Mouse (Mus musculus): ENCODE results near the gene Aurkb.

- TF ChIP-seq TAL1 (IDR thresholded peaks at IDR 0.05; ENCODE audit: low read length) (no peak), GATA1 (IDR thresholded peaks at IDR 0.05; ENCODE audit: low read length) (no peak)
Observed at GRCm38 (mm10) chr11:69074776-69075069, 29.3 kb downstream of the Aurkb start.

Measured in erythroblast, embryonic 14.5 days (primary cell).